Mouse (Mus musculus): ENCODE results near the gene Gm27027. TPM values are rescaled to one million over a fixed set of nuclear protein-coding genes. Genes with fewer than 3 reads are reported as not detected.

Gene Gm27027
- total and polyA plus RNA-seq, 2 experiments, result not detected

DNA sequence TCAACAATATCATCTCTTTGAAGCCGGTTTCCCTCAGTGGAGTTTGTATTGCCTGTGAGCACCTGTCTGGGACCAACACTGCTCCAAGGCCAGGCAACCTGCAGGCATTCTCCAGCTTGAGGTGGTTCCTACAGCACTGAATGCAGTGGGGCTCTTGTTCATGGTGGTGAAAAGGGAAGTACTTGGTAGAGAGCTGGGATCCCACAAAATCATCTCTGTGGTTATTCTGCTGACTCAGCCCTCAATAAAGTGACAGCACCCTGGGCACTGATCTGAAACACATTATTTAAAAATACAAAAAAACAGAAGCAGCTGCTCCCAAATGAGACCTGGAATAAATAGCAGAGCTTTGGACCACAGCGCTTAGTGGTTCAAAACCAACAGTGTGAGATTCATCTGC lies 7.7 kb downstream of the Gm27027 start:
- TF ChIP-seq CTCF (IDR thresholded peaks at IDR 0.05; ENCODE audit: low read depth, low read length) (no peak), POLR2A (IDR thresholded peaks at IDR 0.05; ENCODE audit: extremely low read depth, insufficient read depth, low read length) (no peak)
- Histone ChIP-seq H3K27ac (replicated peaks; ENCODE audit: insufficient read depth, low read depth, low read length) (no peak overlapping the region), H3K4me1 (ENCODE audit: control insufficient read depth, insufficient read depth, low read length) (no peaks in the 10 kb centered on the region; the same call in 1 of the 2 replicates), H3K27me3 (ENCODE audit: control insufficient read depth, insufficient read depth, low read length) (no peaks in the 10 kb centered on the region), H3K79me2 (ENCODE audit: control insufficient read depth, insufficient read depth, low read length) (no peaks in the 10 kb centered on the region), H3K4me3 (ENCODE audit: insufficient read depth, low read depth, low read length) (no peak overlapping the region), H3K36me3 (ENCODE audit: control insufficient read depth, insufficient read depth, low read length) (peaks cover 38% of the 10 kb centered on the region; the same call in 1 of the 2 replicates), H3K9ac (ENCODE audit: low read depth, low read length) (no peak overlapping the region)
- no peak for DNase-seq (ENCODE audit: extremely low read depth, low read depth, low spot score)
- WGBS, result 85% methylated on average over 2 of the region's 2 CpGs

DNA sequence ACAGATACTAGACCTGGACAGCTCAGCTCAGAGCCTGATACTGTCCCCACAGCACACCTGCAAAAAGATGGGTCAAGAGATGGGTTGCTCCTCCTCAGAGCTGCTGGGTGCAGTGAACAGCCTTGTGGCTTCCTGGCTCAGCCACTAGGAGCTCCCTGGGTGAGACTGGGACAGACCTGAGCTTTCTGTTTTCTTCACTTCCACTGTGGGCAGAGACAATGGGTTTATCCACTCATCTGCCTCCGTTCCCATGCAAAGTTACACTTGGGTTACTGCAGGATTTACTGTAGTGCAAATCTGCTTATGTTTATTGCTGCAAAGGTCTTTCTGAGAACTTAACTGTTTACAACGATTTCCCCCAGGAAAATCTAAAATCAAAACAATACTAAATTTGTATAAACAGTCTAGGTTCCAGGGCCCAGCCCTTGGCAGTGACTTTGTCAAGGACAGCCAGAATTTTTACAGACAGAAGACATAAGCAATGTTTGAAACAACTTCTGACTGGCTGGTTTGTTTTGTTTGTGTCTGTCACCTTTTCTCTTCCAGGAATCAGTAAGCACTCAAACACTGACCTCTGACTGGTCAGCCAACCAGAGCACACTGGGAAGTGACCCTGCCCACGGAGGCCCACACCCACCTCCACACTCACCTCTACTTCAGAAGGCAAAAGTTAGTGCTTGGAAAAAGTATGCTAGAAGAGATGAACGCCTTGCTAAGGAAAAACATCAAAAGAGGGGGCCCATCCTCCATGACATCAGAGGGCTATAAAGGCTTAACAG lies 13.5 kb downstream of the Gm27027 start:
- H3K36me3 ChIP-seq (ENCODE audit: control insufficient read depth, insufficient read depth, low read length), result peaks cover 34% of the 10 kb centered on the region
- no peaks in the 10 kb centered on the region for H3K79me2 ChIP-seq (ENCODE audit: control insufficient read depth, insufficient read depth, low read length)
- no peaks in the 10 kb centered on the region for H3K27me3 ChIP-seq (ENCODE audit: control insufficient read depth, insufficient read depth, low read length)
- no peak overlapping the region for H3K27ac ChIP-seq (replicated peaks; ENCODE audit: insufficient read depth, low read depth, low read length)
- TF ChIP-seq CTCF (IDR thresholded peaks at IDR 0.05; ENCODE audit: low read depth, low read length) (no peak), POLR2A (IDR thresholded peaks at IDR 0.05; ENCODE audit: extremely low read depth, insufficient read depth, low read length) (no peak)
- no peak overlapping the region for H3K4me3 ChIP-seq (ENCODE audit: insufficient read depth, low read depth, low read length)
- DNase-seq (ENCODE audit: extremely low read depth, low read depth, low spot score), result no peak
- H3K9ac ChIP-seq (ENCODE audit: low read depth, low read length), result no peak overlapping the region
- H3K4me1 ChIP-seq (ENCODE audit: control insufficient read depth, insufficient read depth, low read length), result peaks cover 3% of the 10 kb centered on the region; the same call in 1 of the 2 replicates
- WGBS, result 45% methylated on average over 4 of the region's 4 CpGs

DNA sequence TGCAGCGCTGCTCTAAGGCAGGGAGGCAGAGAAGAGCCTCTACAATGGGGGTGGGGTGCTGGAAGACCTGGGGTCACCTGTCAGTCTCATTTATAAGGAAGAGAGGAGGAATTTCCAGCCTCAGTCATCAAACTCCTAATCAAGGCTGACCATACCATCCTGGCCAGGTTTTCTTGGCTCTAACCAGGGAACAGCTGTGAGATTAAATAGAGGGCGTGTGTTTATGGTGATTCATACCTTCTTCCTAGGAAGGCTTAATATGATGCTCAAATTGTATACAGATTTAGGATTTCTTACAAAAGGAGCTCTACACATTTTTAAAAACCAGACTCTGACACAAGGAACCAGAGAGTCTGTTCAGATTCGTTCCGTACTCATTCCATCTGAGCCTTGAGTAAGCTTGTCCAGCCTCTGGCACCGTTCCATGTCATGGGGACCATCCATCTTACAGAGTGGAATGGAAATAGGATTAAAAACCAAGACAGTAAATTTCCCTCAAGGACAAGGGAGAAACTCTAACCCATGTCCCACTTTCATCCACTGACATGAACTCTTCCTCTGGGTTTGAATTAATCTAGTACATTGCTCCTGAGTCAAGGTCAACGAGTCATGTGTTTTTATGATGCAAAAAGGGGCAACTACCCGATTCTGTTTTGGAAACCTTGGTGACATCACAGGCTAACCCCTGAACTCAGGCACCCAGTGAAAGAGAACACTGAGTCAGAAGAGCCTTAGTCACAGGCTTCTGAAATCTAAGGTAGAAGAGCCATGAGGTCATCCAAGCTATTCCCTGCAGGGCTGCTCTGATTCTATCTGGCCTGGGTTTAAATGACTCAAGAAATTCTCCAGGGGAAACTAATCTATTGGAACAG lies 16.7 kb downstream of the Gm27027 start:
- H3K9ac ChIP-seq (ENCODE audit: low read depth, low read length), result no peak overlapping the region
- TF ChIP-seq CTCF (IDR thresholded peaks at IDR 0.05; ENCODE audit: low read depth, low read length) (no peak), POLR2A (IDR thresholded peaks at IDR 0.05; ENCODE audit: extremely low read depth, insufficient read depth, low read length) (no peak)
- no peak overlapping the region for H3K27ac ChIP-seq (replicated peaks; ENCODE audit: insufficient read depth, low read depth, low read length)
- peaks cover 23% of the 10 kb centered on the region for H3K36me3 ChIP-seq (ENCODE audit: control insufficient read depth, insufficient read depth, low read length)
- no peak for DNase-seq (ENCODE audit: extremely low read depth, low read depth, low spot score)
- H3K4me3 ChIP-seq (ENCODE audit: insufficient read depth, low read depth, low read length), result no peak overlapping the region
- WGBS, result 80% methylated on average over 7 of the region's 7 CpGs
- no peaks in the 10 kb centered on the region for H3K79me2 ChIP-seq (ENCODE audit: control insufficient read depth, insufficient read depth, low read length)
- H3K27me3 ChIP-seq (ENCODE audit: control insufficient read depth, insufficient read depth, low read length), result no peaks in the 10 kb centered on the region
- H3K4me1 ChIP-seq (ENCODE audit: control insufficient read depth, insufficient read depth, low read length), result peaks cover 8% of the 10 kb centered on the region; the same call in 1 of the 2 replicates

DNA sequence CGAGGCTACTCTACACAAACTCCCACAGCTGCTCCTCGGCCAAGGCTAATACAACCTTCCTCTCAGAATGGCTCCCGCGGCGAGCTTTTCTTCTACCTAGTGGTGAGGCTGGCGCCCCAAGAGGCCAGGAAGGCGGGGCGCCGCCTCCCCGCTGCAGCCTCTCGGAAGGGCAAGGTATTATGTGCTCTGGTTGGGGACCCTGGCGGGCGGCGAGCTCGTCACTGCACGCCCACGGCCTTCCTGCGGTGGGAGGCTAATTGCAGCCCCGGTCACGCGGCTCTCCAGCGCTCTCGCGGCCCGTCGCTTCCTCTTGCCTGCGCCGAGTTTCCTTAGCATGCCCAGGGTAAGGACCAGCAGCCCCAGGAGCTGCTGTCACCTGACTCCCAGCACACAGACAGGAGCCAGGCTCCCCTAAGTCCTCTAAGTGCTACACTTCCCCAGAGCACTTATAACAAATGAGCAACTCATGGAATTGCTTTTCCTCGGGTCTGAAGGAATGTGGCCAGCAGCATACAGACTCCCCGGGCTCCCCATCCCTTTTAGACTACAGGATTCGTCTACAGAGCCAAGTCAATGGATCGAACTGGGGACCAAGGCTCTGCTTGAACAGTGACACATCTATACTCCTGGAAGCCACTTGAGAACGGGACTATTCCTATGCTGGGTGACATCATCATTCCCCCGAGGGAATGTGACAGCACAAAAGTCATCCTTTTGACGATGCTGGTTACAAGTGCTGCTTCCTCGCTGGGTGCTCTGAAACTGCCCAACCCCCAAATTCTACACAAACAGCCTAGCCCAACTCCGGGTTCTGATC lies 19.5 kb downstream of the Gm27027 start:
- peak overlapping the region; percentile 13; the same call in 1 of the 2 replicates for H3K4me3 ChIP-seq (ENCODE audit: insufficient read depth, low read depth, low read length)
- peaks cover 15% of the 10 kb centered on the region for H3K36me3 ChIP-seq (ENCODE audit: control insufficient read depth, insufficient read depth, low read length)
- no peak for TF ChIP-seq CTCF (IDR thresholded peaks at IDR 0.05; ENCODE audit: low read depth, low read length)
- TF ChIP-seq POLR2A (IDR thresholded peaks at IDR 0.05; ENCODE audit: extremely low read depth, insufficient read depth, low read length), result no peak
- H3K4me1 ChIP-seq (ENCODE audit: control insufficient read depth, insufficient read depth, low read length), result 0 out of 2 replicates have a peak, but pooled peaks cover 5% of the 10 kb centered on the region
- no peaks in the 10 kb centered on the region for H3K27me3 ChIP-seq (ENCODE audit: control insufficient read depth, insufficient read depth, low read length)
- H3K79me2 ChIP-seq (ENCODE audit: control insufficient read depth, insufficient read depth, low read length), result no peaks in the 10 kb centered on the region
- no peak overlapping the region for H3K27ac ChIP-seq (replicated peaks; ENCODE audit: insufficient read depth, low read depth, low read length)
- 5% methylated on average over 37 of the region's 37 CpGs for WGBS
- no peak for DNase-seq (ENCODE audit: extremely low read depth, low read depth, low spot score)
- H3K9ac ChIP-seq (ENCODE audit: low read depth, low read length), result peak overlapping the region; percentile 11; the same call in 1 of the 2 replicates
